8 mouse cellular contexts compared by ENCODE assay signal in genomic region chr5:24100106-24100809, GRCm38 (mm10). TPM values are rescaled to one million over a fixed set of nuclear protein-coding genes. Genes with fewer than 3 reads are reported as not detected.
A peak's percentile ranks its signal among the peaks of the same experiment; 100 is the strongest.
DNase-seq lines count a peak whose midpoint lies in the region; ATAC-seq and TF ChIP-seq lines count a peak whose summit lies in the region.

TSS of gene Klhl7 (plus strand) at chr5:24100605.

- H3K27me3 ChIP-seq in MEL (ENCODE audit: control insufficient read depth in 1 of 2, insufficient read depth in 2 of 2, low read length in 2 of 2), result peaks cover 0 to 2% of the 10 kb centered on the region in 2 experiments; a peak in 3 of 4 replicates
- H3K27me3 ChIP-seq in forebrain, postnatal 0 days (ENCODE audit: insufficient read depth, low read length), result no peaks in the 10 kb centered on the region
- H3K27me3 ChIP-seq in lung, postnatal 0 days (replicated peaks; ENCODE audit: insufficient read depth, low read length), result no peaks in the 10 kb centered on the region

- peaks cover 14% of the 10 kb centered on the region for H3K79me2 ChIP-seq in MEL (ENCODE audit: control insufficient read depth, insufficient read depth, low read length, poor library complexity)

- H3K4me2 ChIP-seq in forebrain, postnatal 0 days (ENCODE audit: low read depth), result peak within 1 kb of the TSS; percentile 63
- H3K4me2 ChIP-seq in lung, postnatal 0 days (replicated peaks; ENCODE audit: low read depth, low read length), result peak within 1 kb of the TSS; percentile 75

- peak within 1 kb of the TSS; percentile 75 for H3K27ac ChIP-seq in MEL (ENCODE audit: control insufficient read depth, low read depth, low read length)
- peak within 1 kb of the TSS; percentile 98 for H3K27ac ChIP-seq in forebrain, postnatal 0 days (ENCODE audit: low read depth, low read length)
- peak within 1 kb of the TSS; percentile 83 for H3K27ac ChIP-seq in lung, postnatal 0 days (ENCODE audit: low read length)

- TF ChIP-seq CTCF in MEL (IDR thresholded peaks at IDR 0.05 in 2 of 3, conservative IDR thresholded peaks at IDR 0.05 in 1 of 3; ENCODE audit: control insufficient read depth in 1 of 3, insufficient read depth in 1 of 3, low read depth in 2 of 3, low read length in 3 of 3, poor library complexity in 1 of 3, severe bottlenecking in 1 of 3), result no peak
- TF ChIP-seq CTCF in forebrain, postnatal 0 days (IDR thresholded peaks at IDR 0.05; ENCODE audit: low read depth), result peak; percentile 57
- peak; percentile 30 for TF ChIP-seq CTCF in lung, postnatal 0 days (IDR thresholded peaks at IDR 0.05)

- TF ChIP-seq POLR2A in MEL (IDR thresholded peaks at IDR 0.05; ENCODE audit: control insufficient read depth in 1 of 2, insufficient read depth in 1 of 2, low read depth in 1 of 2, low read length in 2 of 2, poor library complexity in 1 of 2), result peak; percentile 81 to 88

- peak; percentile 98 for DNase-seq in MEL (ENCODE audit: low read depth, low spot score)
- DNase-seq in cerebellum, adult 18-20 months, result peak; percentile 87 to 92
- peak; percentile 97 for DNase-seq in forebrain, postnatal 0 days
- DNase-seq in heart, postnatal 4 days, result peak; percentile 90
- DNase-seq in layer of hippocampus, adult 9-11 months, result peak; percentile 84
- DNase-seq in lung, postnatal 0 days (ENCODE audit: low spot score), result peak; percentile 95
- peak; percentile 77 for DNase-seq in ovary, postnatal 14 days (ENCODE audit: low spot score)
- peak; percentile 87 for DNase-seq in thymus, postnatal 14 days

- peaks cover 0 to 9% of the 10 kb centered on the region in 2 experiments; a peak in 2 of 4 replicates for H3K4me1 ChIP-seq in MEL (ENCODE audit: control insufficient read depth in 1 of 2, insufficient read depth in 2 of 2, low read length in 2 of 2)
- H3K4me1 ChIP-seq in forebrain, postnatal 0 days (ENCODE audit: insufficient read depth), result peaks cover 17% of the 10 kb centered on the region
- H3K4me1 ChIP-seq in lung, postnatal 0 days (ENCODE audit: insufficient read depth, low read depth, low read length), result no peaks in the 10 kb centered on the region

- peaks cover 0 to 8% of the 10 kb centered on the region in 2 experiments; a peak in 2 of 4 replicates for H3K36me3 ChIP-seq in MEL (ENCODE audit: control insufficient read depth in 1 of 2, insufficient read depth in 2 of 2, low read length in 2 of 2)
- H3K36me3 ChIP-seq in forebrain, postnatal 0 days (ENCODE audit: insufficient read depth), result no peaks in the 10 kb centered on the region
- no peaks in the 10 kb centered on the region for H3K36me3 ChIP-seq in lung, postnatal 0 days (ENCODE audit: insufficient read depth, low read length)

- H3K4me3 ChIP-seq in MEL (ENCODE audit: control insufficient read depth in 1 of 2, insufficient read depth in 1 of 2, low read depth in 2 of 2, low read length in 2 of 2), result peak within 1 kb of the TSS; percentile 88 to 90
- peak within 1 kb of the TSS; percentile 76 for H3K4me3 ChIP-seq in forebrain, postnatal 0 days (ENCODE audit: low read depth, low read length)
- H3K4me3 ChIP-seq in lung, postnatal 0 days (ENCODE audit: low read depth, low read length), result peak within 1 kb of the TSS; percentile 78

- H3K9ac ChIP-seq in MEL (ENCODE audit: control insufficient read depth, low read depth, low read length, poor library complexity, severe bottlenecking), result peak within 1 kb of the TSS; percentile 91
- H3K9ac ChIP-seq in forebrain, postnatal 0 days, result peak within 1 kb of the TSS; percentile 91
- H3K9ac ChIP-seq in lung, postnatal 0 days (replicated peaks; ENCODE audit: low read depth), result peak within 1 kb of the TSS; percentile 73

- peak; percentile 94 for ATAC-seq in forebrain, postnatal 0 days
- peak; percentile 98 for ATAC-seq in lung, postnatal 0 days

- under 1% methylated on average over 46 of the region's 47 CpGs for WGBS in forebrain, postnatal 0 days
- WGBS in lung, postnatal 0 days, result 2% methylated on average over 43 of the region's 47 CpGs

- H3K9me3 ChIP-seq in MEL (replicated peaks; ENCODE audit: insufficient read depth, low read length), result no peaks in the 10 kb centered on the region
- H3K9me3 ChIP-seq in forebrain, postnatal 0 days (ENCODE audit: low read length), result no peaks in the 10 kb centered on the region
- H3K9me3 ChIP-seq in lung, postnatal 0 days (ENCODE audit: low read length), result no peaks in the 10 kb centered on the region

- no peak for TF ChIP-seq RAD21 in MEL (IDR thresholded peaks at IDR 0.05; ENCODE audit: low read depth, low read length)

- TF ChIP-seq EP300 in MEL (IDR thresholded peaks at IDR 0.05; ENCODE audit: low read depth in 1 of 2, low read length in 2 of 2), result 0 out of 4 replicates have a peak, but pooled peaks of 1 of the 2 experiments have one; percentile 8
- TF ChIP-seq EP300 in lung, postnatal 0 days (IDR thresholded peaks at IDR 0.05), result no peak

TF ChIP-seq in MEL, 35 proteins besides CTCF, POLR2A, EP300 and RAD21:
- no peak; the same call in 1 of the 2 replicates for TF ChIP-seq ELF1 (IDR thresholded peaks at IDR 0.05; ENCODE audit: low read depth, low read length)
- TF ChIP-seq TAL1 (IDR thresholded peaks at IDR 0.05; ENCODE audit: low read length), result no peak
- TF ChIP-seq UBTF (IDR thresholded peaks at IDR 0.05; ENCODE audit: borderline replicate concordance, insufficient read depth, low read depth, low read length), result 0 out of 2 replicates have a peak, but pooled peaks have one; percentile 51
- TF ChIP-seq ZMIZ1 (IDR thresholded peaks at IDR 0.05; ENCODE audit: low read depth, low read length), result 0 out of 2 replicates have a peak, but pooled peaks have one; percentile 52
- TF ChIP-seq TBP (IDR thresholded peaks at IDR 0.05; ENCODE audit: low read depth, low read length), result peak; percentile 70
- no peak; the same call in 1 of the 2 replicates for TF ChIP-seq KAT2A (conservative IDR thresholded peaks at IDR 0.05; ENCODE audit: low read depth, low read length)
- TF ChIP-seq POLR2AphosphoS2 (IDR thresholded peaks at IDR 0.05; ENCODE audit: low read length), result peak; percentile 44; the same call in 1 of the 2 replicates
- TF ChIP-seq MYC (IDR thresholded peaks at IDR 0.05; ENCODE audit: low read depth, low read length), result 0 out of 2 replicates have a peak, but pooled peaks have one; percentile 35
- peak; percentile 95 for TF ChIP-seq MXI1 (IDR thresholded peaks at IDR 0.05; ENCODE audit: low read depth, low read length)
- TF ChIP-seq TCF12 (IDR thresholded peaks at IDR 0.05; ENCODE audit: low read depth, low read length), result peak; percentile 68; the same call in 1 of the 2 replicates
- TF ChIP-seq HCFC1 (IDR thresholded peaks at IDR 0.05; ENCODE audit: low read depth, low read length), result peak; percentile 88
- TF ChIP-seq MAZ (IDR thresholded peaks at IDR 0.05; ENCODE audit: low read depth, low read length), result peak; percentile 97
- peak; percentile 93 for TF ChIP-seq NELFE (IDR thresholded peaks at IDR 0.05; ENCODE audit: low read depth, low read length)
- peak; percentile 93 for TF ChIP-seq NRF1 (IDR thresholded peaks at IDR 0.05; ENCODE audit: insufficient read depth, low read depth, low read length, poor library complexity, severe bottlenecking)
- peak; percentile 99 for TF ChIP-seq SIN3A (IDR thresholded peaks at IDR 0.05; ENCODE audit: low read length)
- TF ChIP-seq ZC3H11A (IDR thresholded peaks at IDR 0.05; ENCODE audit: low read depth, low read length), result no peak
- peak; percentile 62 for TF ChIP-seq CHD2 (IDR thresholded peaks at IDR 0.05; ENCODE audit: low read length)

RNA-seq across cellular contexts. Expression of gene Klhl7, which starts in this region (rescaled TPM):
- total RNA-seq in MEL (2012; rRNA removed), result 19.3 and 19.7 TPM in 2 replicates
- polyA plus RNA-seq in MEL (2012; ENCODE audit: insufficient read depth in 1 of 2, insufficient read length in 2 of 2, low read depth in 1 of 2, low replicate concordance in 2 of 2, missing spikeins in 1 of 2), result 10 to 100 TPM in 1 of 2 experiments, not detected in 1; 13.5 TPM
- 244 and 250 TPM in 2 replicates for total RNA-seq in forebrain, postnatal 0 days (2014; rRNA removed)
- 90.5 and 118 TPM in 2 replicates for polyA plus RNA-seq in forebrain, postnatal 0 days (2015; fragmentation: Nextera tagmentation; extraction: Ambion mirVana)
- total RNA-seq in heart, postnatal 4 days (2021), result 10 to 100 TPM; 60.2 to 62.0 TPM
- 22.6 and 26.6 TPM in 2 replicates for polyA plus RNA-seq in lung, postnatal 0 days (2015; fragmentation: Nextera tagmentation; extraction: Ambion mirVana)

Comparison
In these comparisons a context has a peak if more than half of its experiments do, and no peak if none do; other contexts are left out.
1. Peak in every context shown above with its lines: DNase-seq, ATAC-seq, H3K4me3 ChIP-seq and H3K27ac ChIP-seq.
2. CTCF ChIP-seq: peak in forebrain, postnatal 0 days (single experiment) and lung, postnatal 0 days (single experiment); none in MEL (0 of 3).